Mouse (Mus musculus) MEL (cell line): ENCODE results near the gene Ssh2. TPM values are rescaled to one million over a fixed set of nuclear protein-coding genes. Genes with fewer than 3 reads are reported as not detected.
A peak's percentile ranks its signal among the peaks of the same experiment; 100 is the strongest.

Experiments
- DNase-seq: peaks from one replicate; pipeline ENCODE4 v3.0.0; 2011; ENCODE audit warnings: low read depth, low spot score
- H3K27ac ChIP-seq: 2 replicates; pipeline ENCODE4 v1.5.1; 2012; ENCODE audit warnings: low read depth, mild to moderate bottlenecking, control low read depth, low read length, moderate library complexity; ENCODE audit not compliant: control insufficient read depth
- H3K27me3 ChIP-seq, 2 experiments: fragments of 150-350 bp in 1 of 2; sonication (generic) in 1 of 2; 2 replicates each; pipeline ENCODE4 v1.6.1; 2012; ENCODE audit warnings: low read length in 2 of 2, mild to moderate bottlenecking in 2 of 2, improper control_type of control experiment in 1 of 2, moderate library complexity in 1 of 2; ENCODE audit not compliant: insufficient read depth in 2 of 2, control insufficient read depth in 1 of 2
- H3K36me3 ChIP-seq, 2 experiments: 2 replicates each; pipeline ENCODE4 v1.6.1; 2012 to 2014; ENCODE audit warnings: low read length in 2 of 2, improper control_type of control experiment in 1 of 2, inconsistent platforms in 1 of 2, mild to moderate bottlenecking in 1 of 2; ENCODE audit not compliant: insufficient read depth in 2 of 2, control insufficient read depth in 1 of 2
- H3K4me1 ChIP-seq, 2 experiments: fragments of 150-350 bp in 1 of 2; sonication (generic) in 1 of 2; 2 replicates each; pipeline ENCODE4 v1.6.1; 2012; ENCODE audit warnings: low read length in 2 of 2, improper control_type of control experiment in 1 of 2, mild to moderate bottlenecking in 1 of 2; ENCODE audit not compliant: insufficient read depth in 2 of 2, control insufficient read depth in 1 of 2
- H3K4me3 ChIP-seq, 2 experiments: fragments of 150-350 bp in 1 of 2; sonication (generic) in 1 of 2; 2 replicates each; pipeline ENCODE4 v1.5.1; 2012; ENCODE audit warnings: low read depth in 2 of 2, low read length in 2 of 2, mild to moderate bottlenecking in 2 of 2, moderate library complexity in 2 of 2, control low read depth in 1 of 2, improper control_type of control experiment in 1 of 2; ENCODE audit not compliant: control insufficient read depth in 1 of 2, insufficient read depth in 1 of 2
- H3K79me2 ChIP-seq: 2 replicates; pipeline ENCODE4 v1.6.1; 2012; ENCODE audit warnings: mild to moderate bottlenecking, low read length, moderate library complexity; ENCODE audit not compliant: control insufficient read depth, poor library complexity, insufficient read depth
- H3K9ac ChIP-seq: 2 replicates; pipeline ENCODE4 v1.6.1; 2012; ENCODE audit warnings: low read depth, mild to moderate bottlenecking, control low read depth, low read length, moderate library complexity; ENCODE audit not compliant: control insufficient read depth, poor library complexity, severe bottlenecking
- H3K9me3 ChIP-seq: fragments of 150-350 bp; sonication (generic); replicated peaks from 2 replicates; pipeline ENCODE4 v1.6.1; 2012; ENCODE audit warnings: mild to moderate bottlenecking, low read length, improper control_type of control experiment, moderate library complexity; ENCODE audit not compliant: insufficient read depth
- CTCF ChIP-seq, 3 experiments: IDR thresholded peaks in 2 of 3; conservative IDR thresholded peaks in 1 of 3; 2 replicates each; pipeline ENCODE4 v1.5.1; 2011 to 2012; ENCODE audit warnings: low read length in 3 of 3, low read depth in 2 of 3, mild to moderate bottlenecking in 2 of 3, improper control_type of control experiment in 1 of 3, inconsistent platforms in 1 of 3, mixed read lengths in 1 of 3, moderate library complexity in 1 of 3; ENCODE audit not compliant: control insufficient read depth in 1 of 3, insufficient read depth in 1 of 3, poor library complexity in 1 of 3, severe bottlenecking in 1 of 3
- ELF1 ChIP-seq: IDR thresholded peaks from 2 replicates; pipeline ENCODE4 v1.6.1; 2014; ENCODE audit warnings: low read depth, mild to moderate bottlenecking, inconsistent platforms, low read length, improper control_type of control experiment, moderate library complexity
- GABPA ChIP-seq: IDR thresholded peaks from 2 replicates; pipeline ENCODE4 v1.6.1; 2012; ENCODE audit warnings: low read depth, mild to moderate bottlenecking, inconsistent platforms, low read length, improper control_type of control experiment, moderate library complexity
- HCFC1 ChIP-seq: IDR thresholded peaks from 2 replicates; pipeline ENCODE4 v1.6.1; 2012; ENCODE audit warnings: low read depth, mild to moderate bottlenecking, inconsistent platforms, low read length, improper control_type of control experiment, moderate library complexity
- JUND ChIP-seq: IDR thresholded peaks from 2 replicates; pipeline ENCODE4 v1.6.1; 2011; ENCODE audit warnings: low read depth, mild to moderate bottlenecking, improper control_type of control experiment, low read length
- KAT2A ChIP-seq: conservative IDR thresholded peaks from 2 replicates; pipeline ENCODE4 v1.6.1; 2012; ENCODE audit warnings: low read depth, low read length, improper control_type of control experiment, inconsistent platforms
- MXI1 ChIP-seq: IDR thresholded peaks from 2 replicates; pipeline ENCODE4 v1.6.1; 2011; ENCODE audit warnings: mild to moderate bottlenecking, low read depth, low read length, improper control_type of control experiment
- MYC ChIP-seq: IDR thresholded peaks from 2 replicates; pipeline ENCODE4 v1.6.1; 2011; ENCODE audit warnings: low read depth, mild to moderate bottlenecking, low read length, improper control_type of control experiment, moderate library complexity
- RCOR1 ChIP-seq: IDR thresholded peaks from 2 replicates; pipeline ENCODE4 v1.6.1; 2012; ENCODE audit warnings: low read depth, mild to moderate bottlenecking, inconsistent platforms, low read length, improper control_type of control experiment
- SIN3A ChIP-seq: IDR thresholded peaks from 2 replicates; pipeline ENCODE4 v1.6.1; 2012; ENCODE audit warnings: low read length, improper control_type of control experiment, inconsistent platforms
- TBP ChIP-seq: IDR thresholded peaks from 2 replicates; pipeline ENCODE4 v1.8.0; 2011; ENCODE audit warnings: low read depth, low read length, improper control_type of control experiment
- USF1 ChIP-seq: IDR thresholded peaks from 2 replicates; pipeline ENCODE4 v1.6.1; 2014; ENCODE audit warnings: low read depth, mild to moderate bottlenecking, inconsistent platforms, low read length, improper control_type of control experiment, moderate library complexity
- ZNF384 ChIP-seq: IDR thresholded peaks from 2 replicates; pipeline ENCODE4 v1.6.1; 2012; ENCODE audit warnings: low read depth, mild to moderate bottlenecking, inconsistent platforms, low read length, improper control_type of control experiment
- polyA plus RNA-seq, 2 experiments: library from polyadenylated mRNA; stranded (reverse) in 1 of 2; unstranded in 1 of 2; fragments of >175 nt in 1 of 2; fragments of >200 nt in 1 of 2; gene quantifications; 2 replicates each; pipeline versions ENCODE4 v1.2.1 to v1.2.4; 2012; ENCODE audit warnings: low replicate concordance in 2 of 2, low read depth in 1 of 2; ENCODE audit not compliant: insufficient read length in 2 of 2, insufficient read depth in 1 of 2, missing spikeins in 1 of 2
- total RNA-seq: library from RNA; depleted of rRNA; stranded (reverse); fragments of 300-350 nt; gene quantifications from 2 replicates; pipeline ENCODE4 v1.2.3, GENCODE M21; 2012

The Ssh2 gene
- total and polyA plus RNA-seq, 3 experiments: 6.3 to 29.2 (median 16.5) TPM

GRCm38 (mm10) chr11:77493512-77494343 is 277.6 kb downstream of the Ssh2 start, which contains the start of gene Git1:
Git1 (plus strand) TSS chr11:77493562.
- Histone ChIP-seq H3K4me1 (peaks cover 2 to 22% of the 10 kb centered on the region in 2 experiments; a peak in 3 of 4 replicates), H3K9ac (peak within 1 kb of the TSS; percentile 93), H3K27ac (peak within 1 kb of the TSS; percentile 96), H3K79me2 (peaks cover 59% of the 10 kb centered on the region), H3K36me3 (peaks cover 0 to 15% of the 10 kb centered on the region in 2 experiments; a peak in 2 of 4 replicates), H3K27me3 (no peaks in the 10 kb centered on the region), H3K9me3 (no peaks in the 10 kb centered on the region), H3K4me3 (peak within 1 kb of the TSS; percentile 86 to 90)
- DNase-seq: peak; percentile 77
- TF ChIP-seq TBP: 0 out of 2 replicates have a peak, but pooled peaks have one; percentile 22
- TF ChIP-seq MXI1: peak; percentile 74
- 0 out of 2 replicates have a peak, but pooled peaks have one; percentile 18 for TF ChIP-seq MYC
- peak; percentile 46; the same call in 1 of the 2 replicates for TF ChIP-seq ELF1
- TF ChIP-seq ZNF384: no peak
- TF ChIP-seq CTCF (IDR thresholded peaks at IDR 0.05 in 2 of 3, conservative IDR thresholded peaks at IDR 0.05 in 1 of 3; ENCODE audit: control insufficient read depth in 1 of 3, insufficient read depth in 1 of 3, low read depth in 2 of 3, low read length in 3 of 3, poor library complexity in 1 of 3, severe bottlenecking in 1 of 3): peak in 2 of 3 experiments; percentile 1 to 43; a peak in 2 of 6 replicates
- no peak for TF ChIP-seq RCOR1
- TF ChIP-seq SIN3A: 0 out of 2 replicates have a peak, but pooled peaks have one; percentile 29
- no peak for TF ChIP-seq KAT2A
- TF ChIP-seq HCFC1: no peak

- H3K4me1 ChIP-seq: peaks cover 2 to 19% of the 10 kb centered on the region in 2 experiments; a peak in 3 of 4 replicates
- no peak for DNase-seq
- TF ChIP-seq JUND (no peak), TBP (no peak), GABPA (no peak), MXI1 (no peak; the same call in 1 of the 2 replicates), USF1 (no peak)
- H3K4me3 ChIP-seq: peak overlapping the region; percentile 57 to 90
- H3K27ac ChIP-seq: peak overlapping the region; percentile 26
- peak overlapping the region; percentile 75 for H3K9ac ChIP-seq
- peaks cover 53% of the 10 kb centered on the region for H3K79me2 ChIP-seq
- H3K9me3 ChIP-seq: no peaks in the 10 kb centered on the region
- H3K36me3 ChIP-seq: peaks cover 0 to 13% of the 10 kb centered on the region in 2 experiments; a peak in 2 of 4 replicates
- no peaks in the 10 kb centered on the region for H3K27me3 ChIP-seq
Measured at GRCm38 (mm10) chr11:77494344-77494676, 278.2 kb downstream of the Ssh2 start.
